Mouse (Mus musculus): ENCODE results near the gene Tmbim4.

GRCm38 (mm10) chr10:120271318-120271717 is 69.9 kb downstream of the Tmbim4 start:
- TF ChIP-seq CTCF (IDR thresholded peaks at IDR 0.05), result no peak
- no peak for TF ChIP-seq EP300 (IDR thresholded peaks at IDR 0.05)
